8 mouse cellular contexts compared by ENCODE assay signal in the genomic region with DNA sequence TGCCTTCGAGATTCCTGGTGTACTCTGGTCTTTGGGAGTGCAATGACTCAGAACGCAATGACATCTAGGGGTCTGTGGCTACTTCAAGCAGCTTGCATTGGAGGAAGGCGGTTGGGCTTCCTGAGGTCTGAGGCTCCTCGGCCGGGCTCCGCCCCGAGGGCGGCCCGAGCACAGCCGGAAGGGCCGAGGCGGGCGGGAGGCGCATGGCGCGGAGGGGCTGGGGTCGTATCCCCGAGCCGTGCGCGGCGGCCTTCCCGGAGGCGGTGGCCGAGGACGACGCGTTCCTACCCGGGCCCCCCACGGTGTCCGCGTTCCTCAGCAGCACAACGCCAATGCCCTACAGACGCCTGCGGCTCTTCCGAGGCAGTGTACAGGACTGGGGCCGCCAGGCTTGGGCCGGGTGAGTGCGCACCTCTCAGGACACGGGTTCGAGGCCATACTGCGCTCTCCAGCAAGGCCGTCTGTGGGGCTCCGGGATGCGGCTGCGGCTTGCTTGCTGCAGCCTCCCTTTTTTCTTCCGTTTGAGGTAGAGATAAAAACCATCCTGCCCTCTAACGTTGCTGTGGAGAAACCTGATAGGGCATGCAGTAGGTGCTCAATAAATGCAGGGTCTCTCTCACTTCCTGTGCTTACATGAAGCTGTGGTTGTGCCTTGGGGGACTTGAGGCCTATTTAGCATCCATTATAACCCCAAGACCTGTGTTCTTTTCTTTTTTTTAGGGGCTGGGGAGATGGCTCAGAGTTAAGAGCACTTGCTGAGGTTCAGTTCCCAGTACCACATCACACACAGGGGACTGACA. TPM values are rescaled to one million over a fixed set of nuclear protein-coding genes. Genes with fewer than 3 reads are reported as not detected.
DNase-seq lines count a peak whose midpoint lies in the region; ATAC-seq and TF ChIP-seq lines count a peak whose summit lies in the region.

No protein-coding gene starts in this region.

- DNase-seq in lung, embryonic 14.5 days: peak; percentile 80
- no peak for DNase-seq in lung, postnatal 14 days
- peak; percentile 68 for DNase-seq in embryo, embryonic 10 days (ENCODE audit: low spot score)
- no peak for DNase-seq in frontal cortex, postnatal 14 days (ENCODE audit: low spot score in 2 of 2)
- DNase-seq in right cerebral cortex, postnatal 14 days: no peak

- no peak for TF ChIP-seq CTCF in lung, embryonic 14.5 days (IDR thresholded peaks at IDR 0.05; ENCODE audit: low read depth)

- peak; percentile 69 for ATAC-seq in lung, embryonic 14.5 days (ENCODE audit: insufficient read depth)
- ATAC-seq in heart, embryonic 16.5 days (replicated peaks; ENCODE audit: extremely low read depth, insufficient read depth, low FRiP score): 0 out of 2 replicates have a peak, but pooled peaks have one; percentile 30
- ATAC-seq in limb, embryonic 12.5 days (ENCODE audit: insufficient number of reproducible peaks, insufficient read depth, low FRiP score, low TSS enrichment, low read depth): no peak
- no peak for ATAC-seq in midbrain, embryonic 15.5 days (replicated peaks)

- WGBS in lung, embryonic 14.5 days: 5% methylated on average over 48 of the region's 48 CpGs
- 7% methylated on average over 44 of the region's 48 CpGs for WGBS in heart, embryonic 16.5 days
- 7% methylated on average over 48 of the region's 48 CpGs for WGBS in limb, embryonic 12.5 days
- 6% methylated on average over 48 of the region's 48 CpGs for WGBS in midbrain, embryonic 15.5 days

- peak overlapping the region; percentile 41 for H3K4me3 ChIP-seq in lung, embryonic 14.5 days (ENCODE audit: low read depth, low read length)
- H3K4me3 ChIP-seq in heart, embryonic 16.5 days (ENCODE audit: low read length): peak overlapping the region; percentile 52
- H3K4me3 ChIP-seq in limb, embryonic 12.5 days (replicated peaks): peak overlapping the region; percentile 36
- H3K4me3 ChIP-seq in midbrain, embryonic 15.5 days: peak overlapping the region; percentile 5; the same call in 1 of the 2 replicates

- H3K27ac ChIP-seq in lung, embryonic 14.5 days (ENCODE audit: low read depth): no peak overlapping the region; the same call in 1 of the 2 replicates
- H3K27ac ChIP-seq in heart, embryonic 16.5 days (ENCODE audit: low read length): no peak overlapping the region
- no peak overlapping the region for H3K27ac ChIP-seq in limb, embryonic 12.5 days
- no peak overlapping the region for H3K27ac ChIP-seq in midbrain, embryonic 15.5 days

- H3K27me3 ChIP-seq in lung, embryonic 14.5 days (ENCODE audit: insufficient read depth, low read length): peaks cover 3% of the 10 kb centered on the region; the same call in 1 of the 2 replicates
- no peaks in the 10 kb centered on the region for H3K27me3 ChIP-seq in heart, embryonic 16.5 days (ENCODE audit: control insufficient read depth, insufficient read depth, low read length)
- peaks cover 45% of the 10 kb centered on the region for H3K27me3 ChIP-seq in limb, embryonic 12.5 days
- peaks cover 23% of the 10 kb centered on the region for H3K27me3 ChIP-seq in midbrain, embryonic 15.5 days (replicated peaks)

- H3K9me3 ChIP-seq in lung, embryonic 14.5 days (ENCODE audit: low read depth, low read length): no peaks in the 10 kb centered on the region
- no peaks in the 10 kb centered on the region for H3K9me3 ChIP-seq in heart, embryonic 16.5 days (replicated peaks; ENCODE audit: control insufficient read depth, low read length)
- H3K9me3 ChIP-seq in limb, embryonic 12.5 days: no peaks in the 10 kb centered on the region
- H3K9me3 ChIP-seq in midbrain, embryonic 15.5 days: no peaks in the 10 kb centered on the region

- peak overlapping the region; percentile 48; the same call in 1 of the 2 replicates for H3K9ac ChIP-seq in lung, embryonic 14.5 days
- H3K9ac ChIP-seq in heart, embryonic 16.5 days (ENCODE audit: low read length): peak overlapping the region; percentile 70
- no peak overlapping the region; the same call in 1 of the 2 replicates for H3K9ac ChIP-seq in limb, embryonic 12.5 days (replicated peaks)
- H3K9ac ChIP-seq in midbrain, embryonic 15.5 days: no peak overlapping the region

- H3K4me2 ChIP-seq in lung, embryonic 14.5 days: peak overlapping the region; percentile 70
- peak overlapping the region; percentile 63 for H3K4me2 ChIP-seq in heart, embryonic 16.5 days (ENCODE audit: low read depth, low read length)
- peak overlapping the region; percentile 56 for H3K4me2 ChIP-seq in limb, embryonic 12.5 days
- H3K4me2 ChIP-seq in midbrain, embryonic 15.5 days: peak overlapping the region; percentile 29

- H3K4me1 ChIP-seq in lung, embryonic 14.5 days (ENCODE audit: insufficient read depth): no peaks in the 10 kb centered on the region
- H3K4me1 ChIP-seq in heart, embryonic 16.5 days (ENCODE audit: control insufficient read depth, insufficient read depth, low read length): peaks cover 21% of the 10 kb centered on the region
- H3K4me1 ChIP-seq in limb, embryonic 12.5 days (replicated peaks): peaks cover 21% of the 10 kb centered on the region
- peaks cover 4% of the 10 kb centered on the region; the same call in 1 of the 2 replicates for H3K4me1 ChIP-seq in midbrain, embryonic 15.5 days

- no peaks in the 10 kb centered on the region for H3K36me3 ChIP-seq in lung, embryonic 14.5 days (ENCODE audit: insufficient read depth)
- H3K36me3 ChIP-seq in heart, embryonic 16.5 days (ENCODE audit: control insufficient read depth, insufficient read depth): no peaks in the 10 kb centered on the region
- H3K36me3 ChIP-seq in limb, embryonic 12.5 days: no peaks in the 10 kb centered on the region
- H3K36me3 ChIP-seq in midbrain, embryonic 15.5 days (replicated peaks): no peaks in the 10 kb centered on the region

RNA-seq across cellular contexts. Expression of a gene that starts 16.1 kb away (rescaled TPM):
- polyA plus RNA-seq in lung, embryonic 14.5 days (2014; fragmentation: Nextera tagmentation; extraction: Ambion mirVana): 8.4 and 9.4 TPM in 2 replicates
- 15.0 and 16.7 TPM in 2 replicates for polyA plus RNA-seq in heart, embryonic 16.5 days (2015; fragmentation: Nextera tagmentation; extraction: Ambion mirVana)
- polyA plus RNA-seq in limb, embryonic 12.5 days (2016; fragmentation: Nextera tagmentation; extraction: Ambion mirVana): 4.8 and 5.6 TPM in 2 replicates
- 42.7 and 44.5 TPM in 2 replicates for polyA plus RNA-seq in midbrain, embryonic 15.5 days (2015; fragmentation: Nextera tagmentation; extraction: Ambion mirVana)

RNA-seq across cellular contexts. Expression of a gene that starts 31.8 kb away (rescaled TPM):
- 352 and 353 TPM in 2 replicates for polyA plus RNA-seq in lung, embryonic 14.5 days (2014; fragmentation: Nextera tagmentation; extraction: Ambion mirVana)
- polyA plus RNA-seq in heart, embryonic 16.5 days (2015; fragmentation: Nextera tagmentation; extraction: Ambion mirVana): 226 and 279 TPM in 2 replicates
- 338 and 357 TPM in 2 replicates for polyA plus RNA-seq in limb, embryonic 12.5 days (2016; fragmentation: Nextera tagmentation; extraction: Ambion mirVana)
- polyA plus RNA-seq in midbrain, embryonic 15.5 days (2015; fragmentation: Nextera tagmentation; extraction: Ambion mirVana): 215 and 226 TPM in 2 replicates

RNA-seq across cellular contexts. Expression of a gene that starts 50.6 kb away (rescaled TPM):
- polyA plus RNA-seq in lung, embryonic 14.5 days (2014; fragmentation: Nextera tagmentation; extraction: Ambion mirVana): 9.5 and 12.5 TPM in 2 replicates
- 15.8 and 16.2 TPM in 2 replicates for polyA plus RNA-seq in heart, embryonic 16.5 days (2015; fragmentation: Nextera tagmentation; extraction: Ambion mirVana)
- polyA plus RNA-seq in limb, embryonic 12.5 days (2016; fragmentation: Nextera tagmentation; extraction: Ambion mirVana): 15.0 and 16.1 TPM in 2 replicates
- 12.5 TPM in 2 replicates for polyA plus RNA-seq in midbrain, embryonic 15.5 days (2015; fragmentation: Nextera tagmentation; extraction: Ambion mirVana)

RNA-seq across cellular contexts. Expression of a gene that starts 57.5 kb away (rescaled TPM):
- 42.8 and 44.6 TPM in 2 replicates for polyA plus RNA-seq in lung, embryonic 14.5 days (2014; fragmentation: Nextera tagmentation; extraction: Ambion mirVana)
- 51.5 and 54.6 TPM in 2 replicates for polyA plus RNA-seq in heart, embryonic 16.5 days (2015; fragmentation: Nextera tagmentation; extraction: Ambion mirVana)
- 64.7 and 65.2 TPM in 2 replicates for polyA plus RNA-seq in limb, embryonic 12.5 days (2016; fragmentation: Nextera tagmentation; extraction: Ambion mirVana)
- 75.4 and 78.7 TPM in 2 replicates for polyA plus RNA-seq in midbrain, embryonic 15.5 days (2015; fragmentation: Nextera tagmentation; extraction: Ambion mirVana)

Comparison
In these comparisons a context has a peak if more than half of its experiments do, and no peak if none do; other contexts are left out.
1. DNase-seq: peak in lung, embryonic 14.5 days (single experiment) and embryo, embryonic 10 days (single experiment); none in lung, postnatal 14 days (single experiment), frontal cortex, postnatal 14 days (0 of 2) and right cerebral cortex, postnatal 14 days (single experiment).
2. ATAC-seq: peak in lung, embryonic 14.5 days (single experiment) and heart, embryonic 16.5 days (single experiment); none in limb, embryonic 12.5 days (single experiment) and midbrain, embryonic 15.5 days (single experiment).
3. H3K9ac ChIP-seq: peak in lung, embryonic 14.5 days (single experiment) and heart, embryonic 16.5 days (single experiment); none in limb, embryonic 12.5 days (single experiment) and midbrain, embryonic 15.5 days (single experiment).
4. Peak in every context shown above with its lines, with median percentiles within 50 percentile points of each other: H3K4me2 ChIP-seq and H3K4me3 ChIP-seq.